Mouse (Mus musculus) lung, adult 2 months (tissue): ENCODE measurements around the gene Lancl3. TPM values are rescaled to one million over a fixed set of nuclear protein-coding genes. Genes with fewer than 3 reads are reported as not detected.
"Not testable (repeated sequence)": the region's sequence is repeated elsewhere in the genome, so short reads cannot be mapped to it uniquely, and the experiment has no call there.

Source experiments
- DNase-seq: peaks from one replicate; pipeline ENCODE4 v3.0.0; 2022
- H3K4me1 ChIP-seq: fragments of 200-500 bp; 2 replicates; pipeline ENCODE4 v1.6.1; 2011; ENCODE audit warnings: low read length; ENCODE audit not compliant: control insufficient read depth, insufficient read depth
- H3K4me3 ChIP-seq: fragments of 200-500 bp; replicated peaks from 2 replicates; pipeline ENCODE3; 2011; ENCODE audit warnings: low read depth, mild to moderate bottlenecking, control low read depth, low read length; ENCODE audit errors: extremely low read depth
- CTCF ChIP-seq: fragments of 200-500 bp; IDR thresholded peaks from 2 replicates; pipeline ENCODE4 v1.5.1; 2011; ENCODE audit warnings: mild to moderate bottlenecking, low read length, control low read depth; ENCODE audit not compliant: insufficient read depth
- POLR2A ChIP-seq: fragments of 200-500 bp; IDR thresholded peaks from 2 replicates; pipeline ENCODE4 v1.6.1; 2011; ENCODE audit warnings: low read depth, mild to moderate bottlenecking, control low read depth, low read length, borderline replicate concordance; ENCODE audit errors: extremely low read depth
- WGBS: fragments of 180-500 bp; shearing (Covaris S2); methylation state at CpG from one replicate; pipeline ENCODE4 v1.1.7; 2018; 5-methylcytosine and 5-hydroxymethylcytosine counted together
- polyA plus RNA-seq: library from polyadenylated mRNA; depleted of rRNA; stranded (reverse); fragments of >200 nt; gene quantifications from 2 replicates; pipeline ENCODE4 v1.2.3, GENCODE M21; 2012

The Lancl3 gene
- polyA plus RNA-seq, 1 experiment: 0.28 TPM

- DNase-seq: no peak
- Histone ChIP-seq H3K4me3 (no peak overlapping the region), H3K4me1 (no peaks in the 10 kb centered on the region)
- TF ChIP-seq CTCF (no peak), POLR2A (no peak)
- 87% methylated on average over 3 of the region's 3 CpGs for WGBS
These were observed 55.2 kb downstream of the Lancl3 start for GRCm38 (mm10) chrX:9254901-9255300.

GRCm38 (mm10) chrX:9256766-9257165 is 57.1 kb downstream of the Lancl3 start, which contains the start of gene Gm14862:
Gene Gm14862 (minus strand): TSS chrX:9256899.
- 71% methylated on average over 5 of the region's 5 CpGs for WGBS
- no peak for TF ChIP-seq POLR2A
- TF ChIP-seq CTCF: no peak
- H3K4me3 ChIP-seq: no peak within 1 kb of the TSS

GRCm38 (mm10) chrX:9257831-9258230 is 58.1 kb downstream of the Lancl3 start:
- no peak for TF ChIP-seq CTCF
- TF ChIP-seq POLR2A: no peak
- Histone ChIP-seq H3K4me3 (no peak overlapping the region), H3K4me1 (no peaks in the 10 kb centered on the region)
- no peak for DNase-seq
- WGBS: 86% methylated on average over 7 of the region's 7 CpGs

More at GRCm38 (mm10) chrX:9256766-9257165, 57.1 kb downstream of the Lancl3 start, which contains the start of gene Gm14862:
- no peaks in the 10 kb centered on the region for H3K4me1 ChIP-seq
- no peak for DNase-seq

GRCm38 (mm10) chrX:9259267-9259666 is 59.6 kb downstream of the Lancl3 start:
- 65% methylated on average over 1 of the region's 1 CpGs for WGBS
- no peak for DNase-seq
- no peaks in the 10 kb centered on the region for H3K4me1 ChIP-seq

GRCm38 (mm10) chrX:9271112-9271511 is 71.4 kb downstream of the Lancl3 start:
- 57% methylated on average over 3 of the region's 3 CpGs for WGBS
- no peak overlapping the region for H3K4me3 ChIP-seq
- no peak for TF ChIP-seq CTCF
- no peak for TF ChIP-seq POLR2A
- no peak for DNase-seq
- no peaks in the 10 kb centered on the region for H3K4me1 ChIP-seq

More at GRCm38 (mm10) chrX:9259267-9259666, 59.6 kb downstream of the Lancl3 start:
- no peak overlapping the region for H3K4me3 ChIP-seq
- TF ChIP-seq POLR2A: no peak
- TF ChIP-seq CTCF: no peak

- Histone ChIP-seq H3K4me3 (peak overlapping the region; percentile 67), H3K4me1 (no peaks in the 10 kb centered on the region)
- DNase-seq: no peak
- 33% methylated on average over 8 of the region's 8 CpGs for WGBS
- no peak for TF ChIP-seq CTCF
- TF ChIP-seq POLR2A: no peak
These were observed 72.3 kb downstream of the Lancl3 start for GRCm38 (mm10) chrX:9271947-9272459.

GRCm38 (mm10) chrX:9272460-9273361 is 73.0 kb downstream of the Lancl3 start, which contains the start of gene Xk:
Gene Xk (plus strand): TSS chrX:9272756.
- WGBS: 16% methylated on average over 93 of the region's 94 CpGs
- peak within 1 kb of the TSS; percentile 67 for H3K4me3 ChIP-seq
- TF ChIP-seq POLR2A (no peak), CTCF (no peak)
- DNase-seq: peak; percentile 25
- H3K4me1 ChIP-seq: no peaks in the 10 kb centered on the region

GRCm38 (mm10) chrX:9273377-9274002 is 73.8 kb downstream of the Lancl3 start:
- TF ChIP-seq POLR2A (no peak), CTCF (no peak)
- H3K4me3 ChIP-seq: peak overlapping the region; percentile 67
- H3K4me1 ChIP-seq: no peaks in the 10 kb centered on the region
- WGBS: 52% methylated on average over 12 of the region's 12 CpGs
- no peak for DNase-seq

- DNase-seq: no peak
- Histone ChIP-seq H3K4me1 (no peaks in the 10 kb centered on the region), H3K4me3 (no peak overlapping the region)
- WGBS: 73% methylated on average over 8 of the region's 8 CpGs
- TF ChIP-seq CTCF (no peak), POLR2A (no peak)
These were observed 74.6 kb downstream of the Lancl3 start for GRCm38 (mm10) chrX:9274321-9274720.

- not testable (repeated sequence) for DNase-seq, H3K4me3 ChIP-seq, H3K4me1 ChIP-seq
- no CpG with 5 or more reads among the region's 1 CpGs for WGBS
These were observed 83.8 kb downstream of the Lancl3 start, which contains the start of gene H2al1m for GRCm38 (mm10) chrX:9283464-9283863. Gene H2al1m (plus strand): TSS chrX:9283764.

GRCm38 (mm10) chrX:9293140-9293829 is 93.6 kb downstream of the Lancl3 start:
- DNase-seq, H3K4me3 ChIP-seq, H3K4me1 ChIP-seq: not testable (repeated sequence)
- 83% methylated on average over 4 of the region's 4 CpGs for WGBS
